Mouse (Mus musculus) ovary, adult 10 weeks (tissue): Measurements from ENCODE around the gene Ddx59. TPM values are rescaled to one million over a fixed set of nuclear protein-coding genes. Genes with fewer than 3 reads are reported as not detected.

ENCODE experiments used
- polyA plus RNA-seq: library from polyadenylated mRNA; stranded (reverse); fragments of 350-450 nt; fragmentation: Illumina TruSeq; extraction: RNeasy Lipid Tissue Mini Kit (QIAGEN cat#74804); gene quantifications from one replicate; pipeline ENCODE4 v1.2.3, GENCODE M21; 2014

The Ddx59 gene
- polyA plus RNA-seq: 4.8 TPM

GRCm38 (mm10) chr1:136414798-136415755 lies at the start of gene Ddx59:
Gene Ddx59 (plus strand): TSS chr1:136415271.

GRCm38 (mm10) chr1:136466143-136466811 lies 51.2 kb downstream of the Ddx59 start, which contains the start of gene Kif14:
Gene Kif14 (plus strand): TSS chr1:136466343.

Other genes with a start within 250 kb of the Ddx59 start
- gene Mroh3, start 202.4 kb upstream of the Ddx59 start, polyA plus RNA-seq: not detected
- 0.20 TPM for gene Inava, start 181.0 kb upstream of the Ddx59 start, polyA plus RNA-seq
- not detected for gene Gpr25, start 154.4 kb upstream of the Ddx59 start, polyA plus RNA-seq
- 85.5 TPM for gene Camsap2, start 69.2 kb upstream of the Ddx59 start, polyA plus RNA-seq
- gene Kif14, start 51.1 kb downstream of the Ddx59 start, polyA plus RNA-seq: 6.6 TPM
- gene Zfp281, start 209.6 kb downstream of the Ddx59 start, polyA plus RNA-seq: 82.0 TPM